Mouse (Mus musculus) ES-Bruce4 (cell line): ENCODE data around the gene Ptcd1.

Experiments used
- CTCF ChIP-seq: IDR thresholded peaks from one replicate; pipeline ENCODE4 v1.8.1; 2011; ENCODE audit warnings: low read depth, low read length
- EP300 ChIP-seq: IDR thresholded peaks from 2 replicates; pipeline ENCODE4 v1.6.1; 2011; ENCODE audit warnings: low read depth, low read length; ENCODE audit not compliant: insufficient read depth
- POLR2A ChIP-seq: IDR thresholded peaks from one replicate; pipeline ENCODE4 v1.8.1; 2011; ENCODE audit warnings: low read length; ENCODE audit not compliant: insufficient read depth

DNA sequence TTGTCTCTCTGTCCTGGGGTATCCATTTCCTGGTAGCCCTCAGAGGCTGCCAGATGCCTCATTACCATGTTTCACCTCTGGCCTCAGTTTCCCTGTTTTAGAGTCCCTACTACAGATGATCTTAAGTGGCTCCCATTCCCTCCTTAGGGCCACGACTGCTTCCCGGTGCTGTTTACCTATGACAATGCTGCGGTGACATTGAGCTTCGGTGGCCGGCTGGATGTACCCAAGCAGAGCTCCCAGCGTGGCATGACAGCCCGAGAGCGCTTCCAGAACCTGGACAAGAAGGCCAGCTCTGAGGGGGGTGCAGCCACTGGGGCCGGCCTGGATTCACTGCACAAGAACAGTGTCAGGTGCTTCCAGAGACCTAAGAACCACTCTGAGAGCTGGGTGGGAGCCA is 40.3 kb downstream of the Ptcd1 start:
- TF ChIP-seq CTCF, result no peak
- TF ChIP-seq EP300, result no peak
- no peak for TF ChIP-seq POLR2A
